Mouse (Mus musculus) T-helper 17 cell (primary cell): ENCODE data around the gene Plpp2.

Source experiments
- in situ Hi-C, 2 experiments: fragments of 300-600 bp; cut with MboI, MseI; formaldehyde crosslinking; loops; 1 replicate in 1 of 2; 2 replicates in 1 of 2; pipeline ENCODE4 v1.15.1; 2025; ENCODE audit warnings: high pct_unique_total_duplicates in 2 of 2

Plpp2 gene

GRCm38 (mm10) chr10:79528081-79528480 lies 5.5 kb downstream of the Plpp2 start:
- in situ Hi-C loops, result no loop called here

DNA sequence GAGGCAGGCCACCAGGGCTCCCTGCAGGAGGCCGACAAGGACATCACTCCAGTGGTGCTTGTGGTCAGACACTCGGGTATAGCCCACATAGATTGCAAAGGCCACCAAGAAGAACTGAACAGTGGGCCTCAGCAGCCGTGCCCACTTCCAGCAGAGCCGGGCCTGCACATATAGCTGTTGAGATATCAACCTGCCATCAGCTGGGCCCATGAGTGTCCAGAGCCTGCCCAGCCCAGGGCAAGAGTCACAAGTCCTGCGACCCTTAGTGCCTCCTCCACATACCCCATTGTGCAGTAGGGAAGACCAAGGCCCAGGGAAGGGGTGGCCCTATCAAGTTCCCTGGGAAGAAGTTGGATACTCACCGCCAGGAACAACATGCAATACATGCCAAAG lies 6.1 kb downstream of the Plpp2 start:
- in situ Hi-C loops, result no loop called here

- in situ Hi-C loops, result no loop called here
Measured at GRCm38 (mm10) chr10:79526661-79527452, 6.7 kb downstream of the Plpp2 start.

- in situ Hi-C loops, result no loop called here
Measured at GRCm38 (mm10) chr10:79525456-79526325, 7.9 kb downstream of the Plpp2 start.

DNA sequence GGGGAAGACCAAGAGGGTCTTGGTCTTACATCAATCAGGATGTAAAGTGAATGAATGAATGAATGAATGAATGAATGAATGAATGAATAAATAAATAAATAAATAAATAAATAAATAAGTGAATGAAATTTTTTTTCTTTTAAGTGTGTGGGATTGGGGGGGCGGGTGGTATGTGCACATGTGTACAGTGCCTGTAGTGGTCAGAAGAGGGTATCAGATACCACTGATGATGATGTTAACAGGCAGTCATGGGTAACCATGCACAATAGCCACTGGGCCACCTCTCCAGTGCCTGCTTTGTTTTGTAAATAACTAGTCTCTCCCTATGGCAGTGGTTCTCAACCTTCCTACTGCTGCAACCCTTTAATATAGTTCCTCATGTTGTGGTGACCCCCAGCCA lies 9.2 kb downstream of the Plpp2 start:
- in situ Hi-C loops, result no loop called here

DNA sequence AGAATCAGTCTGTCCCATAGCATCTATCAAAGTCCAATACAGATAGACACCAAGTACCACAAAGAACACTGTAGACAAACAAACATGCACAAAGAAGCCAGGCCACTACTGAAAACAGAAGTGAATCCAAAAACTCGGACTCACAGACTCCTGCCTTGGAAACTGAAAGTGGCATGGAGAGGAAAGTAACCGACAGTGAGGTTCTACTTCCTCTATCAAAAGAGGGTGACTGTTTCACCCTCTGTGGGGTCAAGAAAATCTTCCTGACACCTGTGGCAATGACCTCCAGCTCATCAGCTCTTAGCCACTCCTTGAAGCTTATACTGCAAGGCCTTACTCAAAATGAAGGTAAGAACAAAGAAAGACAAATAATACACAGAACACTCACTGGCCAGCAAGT lies 26.9 kb downstream of the Plpp2 start:
- in situ Hi-C loops, result no loop called here

GRCm38 (mm10) chr10:79502830-79503644 lies 30.6 kb downstream of the Plpp2 start:
- in situ Hi-C loops, result loop anchor here in 1 of 2 experiments (5.0 kb wide), 1 partner anchor 756 kb away; no protein-coding TSS in a partner anchor

DNA sequence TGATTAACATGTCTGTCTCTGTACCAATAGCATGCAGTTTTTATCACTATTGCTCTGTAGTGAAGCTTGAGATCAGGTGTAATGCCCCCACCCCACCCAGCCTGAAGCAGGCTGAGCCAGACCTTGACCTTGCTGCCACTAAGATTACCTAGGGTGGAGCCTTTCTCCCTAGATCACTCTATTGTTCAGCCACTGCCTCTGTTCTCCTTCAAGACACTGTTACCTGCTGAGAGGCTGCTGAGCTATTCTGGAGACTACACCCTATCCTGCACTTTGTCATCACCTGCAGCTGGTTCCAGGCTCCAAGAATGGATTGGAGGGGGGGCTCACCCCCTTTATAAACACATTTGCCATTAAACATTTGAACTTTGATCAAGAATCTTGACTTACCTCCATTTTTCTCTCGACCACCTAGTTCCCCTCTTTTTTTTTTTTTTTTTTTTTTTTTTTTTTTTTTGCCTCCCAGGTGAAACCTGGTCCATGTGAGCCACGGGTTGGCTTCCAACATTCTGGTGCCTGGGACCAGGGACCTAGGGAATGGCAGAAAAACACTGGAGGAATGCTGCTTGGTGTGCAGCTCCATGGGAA lies 36.8 kb downstream of the Plpp2 start:
- in situ Hi-C loops, result no loop called here

DNA sequence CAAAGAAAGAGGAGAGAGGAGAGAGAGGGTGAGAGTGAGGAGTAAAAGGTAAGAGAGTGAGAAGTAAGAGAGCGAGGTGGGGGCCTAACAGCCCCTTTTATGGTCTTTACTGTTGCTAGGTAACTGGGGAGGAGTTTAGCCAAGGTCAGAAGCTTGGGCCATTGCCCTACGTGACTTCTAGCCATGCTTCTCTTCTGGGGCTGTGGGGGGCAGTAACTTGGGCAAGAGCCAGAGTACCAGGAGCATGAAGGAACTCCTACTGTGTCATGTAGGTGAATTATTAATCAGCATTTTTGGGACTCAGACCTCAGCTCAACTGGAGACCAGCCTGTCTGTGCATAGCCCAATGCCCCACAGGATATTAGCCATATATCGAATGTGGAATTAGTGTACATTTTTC lies 37.7 kb downstream of the Plpp2 start:
- in situ Hi-C loops, result no loop called here
